Mouse (Mus musculus): ENCODE measurements around the gene Il6ra. TPM values are rescaled to one million over a fixed set of nuclear protein-coding genes. Genes with fewer than 3 reads are reported as not detected.

Il6ra gene
- total RNA-seq, 2 experiments from 2014 or later = 3.6 to 4.7 TPM

- no peak for DNase-seq (ENCODE audit: low spot score in 2 of 2)
- intact Hi-C loops (cut with DNase I) = no loop called here
These were observed 32.8 kb downstream of the Il6ra start for GRCm38 (mm10) chr3:89880036-89880851.

- intact Hi-C loops (cut with DNase I) = loop anchor here (5.0 kb wide), 1 partner anchor 33 kb away; the partner anchor contains the start of gene Il6ra
These were observed 33.7 kb downstream of the Il6ra start for GRCm38 (mm10) chr3:89879326-89879725.

GRCm38 (mm10) chr3:89878456-89878855 lies 34.5 kb downstream of the Il6ra start:
- no peak for DNase-seq (ENCODE audit: low spot score in 2 of 2)
- intact Hi-C loops (cut with DNase I) = loop anchor here (5.0 kb wide), 1 partner anchor 34 kb away; the partner anchor contains the start of gene Il6ra

More at GRCm38 (mm10) chr3:89879326-89879725, 33.7 kb downstream of the Il6ra start:
- no peak for DNase-seq (ENCODE audit: low spot score in 2 of 2)

- intact Hi-C loops (cut with DNase I) = loop anchor here (5.0 kb wide), 1 partner anchor 35 kb away; the partner anchor contains the start of gene Il6ra
These were observed 35.9 kb downstream of the Il6ra start for GRCm38 (mm10) chr3:89877129-89877528.

GRCm38 (mm10) chr3:89876469-89876868 lies 36.5 kb downstream of the Il6ra start:
- intact Hi-C loops (cut with DNase I) = loop anchor here (5.0 kb wide), 1 partner anchor 36 kb away; the partner anchor contains the start of gene Il6ra
- no peak for DNase-seq (ENCODE audit: low spot score in 2 of 2)

More at GRCm38 (mm10) chr3:89877129-89877528, 35.9 kb downstream of the Il6ra start:
- DNase-seq (ENCODE audit: low spot score in 2 of 2) = no peak

GRCm38 (mm10) chr3:89875781-89876180 lies 37.2 kb downstream of the Il6ra start:
- no peak for DNase-seq (ENCODE audit: low spot score in 2 of 2)

GRCm38 (mm10) chr3:89875021-89875420 lies 38.0 kb downstream of the Il6ra start:
- intact Hi-C loops (cut with DNase I) = loop anchor here (5.0 kb wide), 1 partner anchor 37 kb away; the partner anchor contains the start of gene Il6ra
- DNase-seq (ENCODE audit: low spot score in 2 of 2) = peak in 1 of 2 experiments; percentile 24

More at GRCm38 (mm10) chr3:89875781-89876180, 37.2 kb downstream of the Il6ra start:
- intact Hi-C loops (cut with DNase I) = loop anchor here (5.0 kb wide), 1 partner anchor 37 kb away; the partner anchor contains the start of gene Il6ra

- DNase-seq (ENCODE audit: low spot score in 2 of 2) = no peak
- intact Hi-C loops (cut with DNase I) = no loop called here
These were observed 38.9 kb downstream of the Il6ra start for GRCm38 (mm10) chr3:89874076-89874475.

GRCm38 (mm10) chr3:89872684-89873083 lies 40.3 kb downstream of the Il6ra start:
- intact Hi-C loops (cut with DNase I) = no loop called here

GRCm38 (mm10) chr3:89872209-89872608 lies 40.8 kb downstream of the Il6ra start:
- DNase-seq (ENCODE audit: low spot score in 2 of 2) = no peak
- intact Hi-C loops (cut with DNase I) = no loop called here

More at GRCm38 (mm10) chr3:89872684-89873083, 40.3 kb downstream of the Il6ra start:
- DNase-seq (ENCODE audit: low spot score in 2 of 2) = no peak

GRCm38 (mm10) chr3:89871339-89871914 lies 41.6 kb downstream of the Il6ra start:
- DNase-seq (ENCODE audit: low spot score in 2 of 2) = no peak
- intact Hi-C loops (cut with DNase I) = no loop called here

GRCm38 (mm10) chr3:89870472-89871271 lies 42.3 kb downstream of the Il6ra start:
- no peak for DNase-seq (ENCODE audit: low spot score in 2 of 2)
- intact Hi-C loops (cut with DNase I) = no loop called here

GRCm38 (mm10) chr3:89869556-89869955 lies 43.4 kb downstream of the Il6ra start:
- intact Hi-C loops (cut with DNase I) = no loop called here
- no peak for DNase-seq (ENCODE audit: low spot score in 2 of 2)

GRCm38 (mm10) chr3:89868956-89869355 lies 44.0 kb downstream of the Il6ra start:
- intact Hi-C loops (cut with DNase I) = no loop called here
- no peak for DNase-seq (ENCODE audit: low spot score in 2 of 2)

GRCm38 (mm10) chr3:89868357-89868756 lies 44.6 kb downstream of the Il6ra start:
- no peak for DNase-seq (ENCODE audit: low spot score in 2 of 2)
- intact Hi-C loops (cut with DNase I) = no loop called here

GRCm38 (mm10) chr3:89867651-89868050 lies 45.3 kb downstream of the Il6ra start:
- peak; percentile 47 to 62 for DNase-seq (ENCODE audit: low spot score in 2 of 2)
- intact Hi-C loops (cut with DNase I) = no loop called here

GRCm38 (mm10) chr3:89865764-89866163 lies 47.2 kb downstream of the Il6ra start:
- intact Hi-C loops (cut with DNase I) = no loop called here

GRCm38 (mm10) chr3:89865020-89865419 lies 48.0 kb downstream of the Il6ra start:
- intact Hi-C loops (cut with DNase I) = no loop called here
- no peak for DNase-seq (ENCODE audit: low spot score in 2 of 2)

More at GRCm38 (mm10) chr3:89865764-89866163, 47.2 kb downstream of the Il6ra start:
- DNase-seq (ENCODE audit: low spot score in 2 of 2) = no peak

GRCm38 (mm10) chr3:89863716-89864509 lies 49.1 kb downstream of the Il6ra start:
- DNase-seq (ENCODE audit: low spot score in 2 of 2) = no peak
- intact Hi-C loops (cut with DNase I) = no loop called here

Measured in left cerebral cortex, postnatal 14 days (tissue).